Mouse (Mus musculus) MEL (cell line): ENCODE measurements around the gene Inmt.

Experiments
- BHLHE40 ChIP-seq: IDR thresholded peaks from 2 replicates; pipeline ENCODE4 v1.6.1; 2012; ENCODE audit warnings: low read depth, mild to moderate bottlenecking, inconsistent platforms, low read length, improper control_type of control experiment, borderline replicate concordance
- CHD2 ChIP-seq: IDR thresholded peaks from 2 replicates; pipeline ENCODE4 v1.6.1; 2011; ENCODE audit warnings: low read length, improper control_type of control experiment
- CTCF ChIP-seq, 3 experiments: IDR thresholded peaks in 2 of 3; conservative IDR thresholded peaks in 1 of 3; 2 replicates each; pipeline ENCODE4 v1.5.1; 2011 to 2012; ENCODE audit warnings: low read length in 3 of 3, low read depth in 2 of 3, mild to moderate bottlenecking in 2 of 3, improper control_type of control experiment in 1 of 3, inconsistent platforms in 1 of 3, mixed read lengths in 1 of 3, moderate library complexity in 1 of 3; ENCODE audit not compliant: control insufficient read depth in 1 of 3, insufficient read depth in 1 of 3, poor library complexity in 1 of 3, severe bottlenecking in 1 of 3
- EP300 ChIP-seq, 2 experiments: IDR thresholded peaks; 2 replicates each; pipeline ENCODE4 v1.6.1; 2011; ENCODE audit warnings: improper control_type of control experiment in 2 of 2, low read length in 2 of 2, low read depth in 1 of 2, mild to moderate bottlenecking in 1 of 2
- MEF2A ChIP-seq: IDR thresholded peaks from 2 replicates; pipeline ENCODE4 v1.6.1; 2014; ENCODE audit warnings: low read depth, mild to moderate bottlenecking, inconsistent platforms, low read length, improper control_type of control experiment; ENCODE audit not compliant: poor library complexity, insufficient replicate concordance, severe bottlenecking; ENCODE audit errors: extremely low read depth
- MXI1 ChIP-seq: IDR thresholded peaks from 2 replicates; pipeline ENCODE4 v1.6.1; 2011; ENCODE audit warnings: mild to moderate bottlenecking, low read depth, low read length, improper control_type of control experiment
- POLR2A ChIP-seq, 2 experiments: IDR thresholded peaks; 2 replicates each; pipeline ENCODE4 v1.6.1; 2011 to 2012; ENCODE audit warnings: low read length in 2 of 2, mild to moderate bottlenecking in 2 of 2, control low read depth in 1 of 2, improper control_type of control experiment in 1 of 2, low read depth in 1 of 2, moderate library complexity in 1 of 2; ENCODE audit not compliant: control insufficient read depth in 1 of 2, insufficient read depth in 1 of 2, poor library complexity in 1 of 2
- RAD21 ChIP-seq: IDR thresholded peaks from 2 replicates; pipeline ENCODE4 v1.6.1; 2011; ENCODE audit warnings: mild to moderate bottlenecking, low read depth, low read length, improper control_type of control experiment
- ZMIZ1 ChIP-seq: IDR thresholded peaks from 2 replicates; pipeline ENCODE4 v1.6.1; 2012; ENCODE audit warnings: low read depth, mild to moderate bottlenecking, inconsistent platforms, low read length, improper control_type of control experiment, moderate library complexity

- TF ChIP-seq ZMIZ1: no peak
- no peak for TF ChIP-seq EP300 (IDR thresholded peaks at IDR 0.05; ENCODE audit: low read depth in 1 of 2, low read length in 2 of 2)
- TF ChIP-seq MXI1: no peak
- no peak for TF ChIP-seq CTCF (IDR thresholded peaks at IDR 0.05 in 2 of 3, conservative IDR thresholded peaks at IDR 0.05 in 1 of 3; ENCODE audit: control insufficient read depth in 1 of 3, insufficient read depth in 1 of 3, low read depth in 2 of 3, low read length in 3 of 3, poor library complexity in 1 of 3, severe bottlenecking in 1 of 3)
- no peak for TF ChIP-seq RAD21
- TF ChIP-seq POLR2A (IDR thresholded peaks at IDR 0.05; ENCODE audit: control insufficient read depth in 1 of 2, insufficient read depth in 1 of 2, low read depth in 1 of 2, low read length in 2 of 2, poor library complexity in 1 of 2): no peak
- TF ChIP-seq BHLHE40: no peak
- TF ChIP-seq CHD2: no peak
- no peak for TF ChIP-seq MEF2A
Measured at GRCm38 (mm10) chr6:55207786-55208185, 32.9 kb upstream of the Inmt start.
